Mouse (Mus musculus) heart, adult 2 months (tissue): ENCODE measurements around the gene Anapc11.

Experiments used
- CTCF ChIP-seq: fragments of 200-600 bp; IDR thresholded peaks from 2 replicates; pipeline ENCODE4 v1.8.1; 2022; ENCODE audit warnings: antibody characterized with exemption, mild to moderate bottlenecking, moderate library complexity
- EP300 ChIP-seq: fragments of 200-500 bp; IDR thresholded peaks from 2 replicates; pipeline ENCODE4 v1.6.1; 2011; ENCODE audit warnings: low read depth, low read length, control low read depth; ENCODE audit not compliant: insufficient read depth

DNA sequence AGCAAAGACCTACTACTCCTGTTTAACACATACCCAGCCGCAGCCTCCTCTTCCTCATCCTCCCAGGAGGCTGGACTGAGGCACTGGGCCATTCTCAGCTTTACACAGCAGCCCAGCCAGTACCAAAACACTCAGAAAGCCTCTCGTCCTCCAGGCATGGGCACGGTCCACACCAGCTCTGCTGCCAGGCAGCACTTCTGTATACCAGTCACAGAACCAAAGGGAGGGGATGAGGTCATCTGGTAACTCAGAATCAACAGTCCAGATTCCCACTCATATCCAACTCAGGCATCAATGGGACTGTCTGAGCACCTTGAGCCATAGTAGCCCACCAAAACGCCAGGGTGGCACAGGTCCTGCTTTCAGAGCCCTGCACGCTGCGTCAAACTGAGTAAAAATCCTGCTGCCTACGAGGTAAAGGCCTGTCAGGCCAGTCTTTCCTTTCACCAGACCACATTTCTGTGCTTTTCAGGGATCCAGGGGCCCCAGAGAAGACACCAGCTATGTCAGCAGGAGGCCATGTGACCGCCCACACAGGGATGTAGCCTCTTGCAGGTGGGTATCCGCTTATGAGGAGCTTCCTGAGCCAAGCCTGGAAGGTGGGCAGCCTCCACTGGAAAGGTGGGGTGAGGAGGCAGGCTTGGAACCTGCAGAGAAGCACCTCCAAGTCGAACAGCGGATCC, 28.7 kb downstream of the Anapc11 start:
- TF ChIP-seq CTCF (no peak), EP300 (no peak)
